Mouse (Mus musculus) gastrocnemius, adult 2 months (tissue): ENCODE measurements around the gene Cramp1l. TPM values are rescaled to one million over a fixed set of nuclear protein-coding genes. Genes with fewer than 3 reads are reported as not detected.
A peak's percentile ranks its signal among the peaks of the same experiment; 100 is the strongest.
"Not testable (repeated sequence)": the region's sequence is repeated elsewhere in the genome, so short reads cannot be mapped to it uniquely, and the experiment has no call there.

Experiments
- DNase-seq: peaks from one replicate; pipeline ENCODE4 v3.0.0; 2022
- H3K27ac ChIP-seq: fragments of 200-600 bp; 2 replicates; pipeline ENCODE4 v1.8.1; 2022; ENCODE audit warnings: mild to moderate bottlenecking
- H3K4me3 ChIP-seq: fragments of 200-600 bp; 2 replicates; pipeline ENCODE4 v1.8.1; 2022; ENCODE audit warnings: mild to moderate bottlenecking, moderate library complexity
- CTCF ChIP-seq: fragments of 200-600 bp; IDR thresholded peaks from 2 replicates; pipeline ENCODE4 v1.8.1; 2022; ENCODE audit warnings: antibody characterized with exemption, mild to moderate bottlenecking, moderate library complexity
- intact Hi-C: fragments of 180-260 bp; cut with DNase I; formaldehyde crosslinking; loops from one replicate; pipeline ENCODE4 v1.15.1; 2025
- total RNA-seq, 2 experiments: library from RNA; stranded (reverse); gene quantifications; 2 replicates each; pipeline ENCODE4 v1.2.3; 2021

Gene Cramp1l
- total RNA-seq, 2 experiments from 2014 or later: 6.3 to 7.1 TPM

DNA sequence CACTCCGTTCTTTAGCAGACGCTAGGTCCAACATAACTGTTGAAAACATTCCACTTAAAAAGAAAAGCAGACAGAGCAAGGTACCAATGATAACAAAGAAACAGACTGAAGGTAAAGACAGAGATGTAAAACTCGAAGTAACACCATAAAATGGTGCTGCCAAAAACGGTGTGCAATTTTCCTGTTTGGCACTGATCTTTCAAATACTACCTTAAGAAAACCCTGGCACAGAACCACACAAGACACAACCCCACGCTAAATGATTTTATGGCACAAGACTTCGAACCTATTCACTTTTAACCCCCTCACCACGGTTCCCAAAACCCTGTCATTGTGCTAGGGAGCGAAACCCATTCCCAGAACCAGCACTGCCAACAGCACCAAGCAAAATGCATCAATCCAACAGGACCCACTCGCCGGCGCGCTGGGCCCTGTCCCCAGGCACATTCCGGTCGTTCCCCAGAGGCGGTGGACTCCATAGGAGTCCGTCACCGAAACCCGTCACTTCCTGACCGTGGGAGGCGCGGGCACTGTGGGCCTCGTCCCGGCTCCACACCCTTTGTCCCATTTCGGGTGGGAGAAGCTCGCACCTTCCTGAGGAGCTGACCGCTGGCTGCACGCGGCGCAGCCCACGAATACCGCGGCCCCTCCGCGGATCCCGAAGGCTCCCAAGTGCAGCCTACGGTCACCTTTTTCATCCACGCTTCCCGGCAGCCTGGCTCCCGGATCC, 582 bp downstream of the Cramp1l start:
- TF ChIP-seq CTCF: no peak
- intact Hi-C loops: loop anchor here (5.0 kb wide), 1 partner anchor 78 kb away; the partner anchor contains the start of gene Mapk8ip3
- Histone ChIP-seq H3K27ac (peak overlapping the region; percentile 93), H3K4me3 (peak overlapping the region; percentile 95)
- peak; percentile 58 for DNase-seq

DNA sequence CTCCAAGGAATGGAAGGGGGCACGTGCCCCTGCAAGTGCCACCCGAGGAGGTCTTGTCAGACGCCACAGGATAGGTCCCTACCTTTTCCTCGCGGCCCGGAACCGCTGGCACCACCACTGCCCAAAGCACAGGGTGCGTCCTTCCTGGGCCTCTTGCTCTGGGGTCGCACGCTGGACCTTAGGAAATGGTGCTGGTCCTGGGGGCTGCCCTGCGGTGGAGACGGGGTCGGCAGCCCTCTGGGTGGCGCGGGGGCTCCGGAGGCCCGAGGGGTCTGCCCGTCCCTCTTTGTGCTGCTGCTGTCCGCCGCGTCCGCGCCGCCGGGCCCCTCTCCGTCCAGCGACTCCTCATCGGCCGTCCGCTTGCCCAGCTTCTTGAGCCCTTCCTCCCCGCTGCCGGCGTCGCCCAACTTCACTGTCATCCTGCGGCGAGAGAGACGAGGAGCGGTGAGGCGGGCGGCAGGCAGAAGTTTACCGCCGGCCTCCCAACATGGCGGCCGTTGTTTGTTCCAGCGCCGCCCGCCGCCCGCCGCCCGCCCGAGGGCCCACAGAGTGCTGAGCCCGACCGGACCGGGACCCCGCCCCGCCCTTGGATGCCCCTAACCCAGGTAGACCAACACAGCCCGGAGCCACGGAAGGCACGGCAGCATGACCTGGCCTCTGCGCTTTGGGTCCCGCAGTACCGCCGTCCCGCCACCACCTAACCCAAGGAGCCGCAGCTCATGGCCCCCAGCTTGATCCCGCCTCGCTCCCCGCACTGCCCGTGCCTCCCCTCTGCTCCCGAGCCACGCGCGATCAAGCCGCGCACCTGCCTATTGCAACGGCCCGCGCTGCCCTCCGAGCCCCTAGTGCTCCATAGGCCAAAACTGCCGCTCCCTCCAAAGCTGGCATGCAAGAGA, 1.7 kb downstream of the Cramp1l start:
- H3K4me3 ChIP-seq: peak overlapping the region; percentile 95
- peak overlapping the region; percentile 93 for H3K27ac ChIP-seq
- intact Hi-C loops: loop anchor here (5.0 kb wide), 1 partner anchor 77 kb away; the partner anchor contains the start of gene Mapk8ip3
- peak; percentile 53 for DNase-seq
- TF ChIP-seq CTCF: no peak

DNA sequence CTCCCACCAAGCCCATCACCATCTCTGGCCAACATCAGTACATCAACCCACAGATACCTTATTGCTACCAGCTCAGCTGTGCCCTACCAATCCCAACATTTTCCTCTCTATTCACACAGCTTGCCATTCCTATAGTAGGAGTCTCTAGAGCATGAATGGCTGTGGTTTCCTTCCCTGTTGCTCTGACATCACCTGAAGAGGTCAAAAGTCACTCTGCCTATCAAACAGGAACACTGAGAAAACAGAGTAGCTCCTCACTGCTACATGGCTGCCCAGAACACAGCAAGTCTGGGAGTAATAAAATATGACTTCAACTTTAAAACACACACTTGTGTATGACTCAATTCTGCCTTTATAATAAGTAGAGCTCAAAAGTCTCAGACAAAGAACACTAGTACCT, 8.1 kb downstream of the Cramp1l start:
- no peak for DNase-seq
- intact Hi-C loops: no loop called here
- no peak for TF ChIP-seq CTCF
- Histone ChIP-seq H3K27ac (no peak overlapping the region), H3K4me3 (no peak overlapping the region)

DNA sequence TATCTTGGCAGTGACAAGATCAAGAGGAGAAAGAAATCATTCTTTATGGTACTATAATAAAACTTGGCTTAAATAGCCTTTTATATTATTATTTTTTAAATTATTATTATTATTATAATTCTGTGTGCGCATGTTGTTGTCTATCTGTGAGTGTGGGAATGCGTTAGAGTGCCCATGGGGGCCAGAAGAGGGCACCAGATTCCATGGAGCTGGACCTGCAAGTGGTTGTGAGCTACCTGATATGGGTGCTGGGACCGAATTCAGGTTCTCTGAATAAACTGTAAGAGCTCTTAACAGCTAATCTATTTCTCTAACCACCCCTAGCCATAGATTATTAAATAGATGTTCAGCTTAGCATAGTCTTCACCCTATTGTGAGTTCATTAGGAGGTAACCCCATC, 10.5 kb downstream of the Cramp1l start:
- intact Hi-C loops: no loop called here
- Histone ChIP-seq H3K4me3 (no peak overlapping the region), H3K27ac (no peak overlapping the region)
- DNase-seq: no peak
- peak; percentile 44 for TF ChIP-seq CTCF

DNA sequence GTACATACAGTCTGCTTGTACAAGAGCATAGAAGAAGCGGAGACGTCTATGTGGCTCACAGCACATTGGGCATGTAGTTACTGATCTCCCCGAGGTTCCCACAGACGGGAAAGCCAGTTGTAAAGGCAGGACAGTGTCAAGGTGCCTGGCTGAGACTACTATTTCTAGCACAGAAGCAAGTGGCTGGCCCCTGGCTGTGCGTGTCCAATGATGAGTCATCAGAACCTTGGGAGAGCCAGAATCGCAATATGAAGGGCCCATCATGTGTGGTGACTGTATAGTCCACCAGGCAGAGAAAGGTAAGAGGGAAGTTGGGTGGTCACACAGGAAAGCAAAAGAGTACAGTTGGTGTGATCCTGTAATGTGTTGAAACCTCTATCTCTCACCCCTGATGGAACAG, 20.9 kb downstream of the Cramp1l start:
- no peak for TF ChIP-seq CTCF
- H3K4me3 ChIP-seq: no peak overlapping the region
- DNase-seq: no peak
- intact Hi-C loops: no loop called here
- H3K27ac ChIP-seq: no peak overlapping the region

DNA sequence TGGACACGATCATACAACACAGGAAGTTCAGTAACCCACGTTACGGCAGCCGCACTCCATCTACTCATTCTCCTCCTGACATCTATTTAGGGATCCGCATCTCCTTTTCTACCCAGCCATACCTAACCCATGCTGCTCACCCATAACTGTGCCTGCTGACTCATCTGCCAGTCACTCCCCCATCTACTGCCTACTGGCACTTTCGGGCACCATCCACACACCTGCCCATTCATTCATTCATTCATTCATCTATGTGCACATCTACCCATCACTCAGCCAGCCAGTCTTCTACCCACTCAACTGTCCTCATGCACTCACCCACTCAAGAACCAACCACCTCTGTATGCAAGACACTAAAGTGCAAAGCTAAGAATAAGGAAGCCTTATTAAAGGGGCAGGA, 28.4 kb downstream of the Cramp1l start:
- DNase-seq: no peak
- intact Hi-C loops: no loop called here
- TF ChIP-seq CTCF: no peak
- H3K4me3 ChIP-seq: no peak overlapping the region
- H3K27ac ChIP-seq: no peak overlapping the region

DNA sequence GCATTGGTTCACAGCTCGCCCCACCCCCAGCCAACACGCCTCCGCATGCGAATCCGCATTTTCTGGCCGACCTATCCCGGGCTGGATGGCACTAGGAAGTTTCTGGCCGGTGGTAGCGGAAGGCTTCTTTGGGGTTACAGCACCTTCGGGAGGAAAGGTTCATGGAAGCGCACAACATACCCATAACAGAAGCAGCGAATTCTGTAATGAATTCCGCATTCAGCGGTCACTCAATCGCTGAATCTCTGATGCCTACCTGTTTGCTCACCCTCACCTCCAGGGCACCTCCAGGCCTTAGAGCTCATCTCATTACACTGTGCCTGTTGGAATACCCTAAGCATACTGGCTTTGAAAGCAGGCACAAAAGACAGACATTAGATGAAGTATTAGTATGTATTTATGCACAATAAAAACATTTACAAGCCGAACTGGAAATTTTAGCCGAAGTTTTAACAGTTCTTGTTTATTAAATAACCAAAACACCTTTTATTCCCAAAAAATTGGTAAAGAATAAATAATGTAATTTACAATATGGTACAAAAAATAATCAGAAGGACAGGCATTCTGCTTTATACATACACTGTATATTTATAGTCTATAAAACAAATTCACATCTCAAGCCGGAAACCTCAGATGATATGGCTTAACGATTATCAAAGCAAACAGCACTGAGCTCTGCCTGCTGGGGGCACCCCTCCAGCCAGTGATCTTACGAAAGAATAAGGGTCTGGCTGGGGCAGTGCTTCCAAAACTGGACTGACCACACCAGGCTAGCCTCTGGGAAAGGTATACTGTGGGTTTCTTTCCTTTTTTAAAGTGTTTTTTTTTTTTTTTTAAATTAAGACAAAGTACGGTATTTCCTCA, 54.5 kb downstream of the Cramp1l start:
- intact Hi-C loops: no loop called here
- DNase-seq: no peak
- Histone ChIP-seq H3K27ac (peak overlapping the region; percentile 78), H3K4me3 (peak overlapping the region; percentile 94)
- TF ChIP-seq CTCF: no peak

DNA sequence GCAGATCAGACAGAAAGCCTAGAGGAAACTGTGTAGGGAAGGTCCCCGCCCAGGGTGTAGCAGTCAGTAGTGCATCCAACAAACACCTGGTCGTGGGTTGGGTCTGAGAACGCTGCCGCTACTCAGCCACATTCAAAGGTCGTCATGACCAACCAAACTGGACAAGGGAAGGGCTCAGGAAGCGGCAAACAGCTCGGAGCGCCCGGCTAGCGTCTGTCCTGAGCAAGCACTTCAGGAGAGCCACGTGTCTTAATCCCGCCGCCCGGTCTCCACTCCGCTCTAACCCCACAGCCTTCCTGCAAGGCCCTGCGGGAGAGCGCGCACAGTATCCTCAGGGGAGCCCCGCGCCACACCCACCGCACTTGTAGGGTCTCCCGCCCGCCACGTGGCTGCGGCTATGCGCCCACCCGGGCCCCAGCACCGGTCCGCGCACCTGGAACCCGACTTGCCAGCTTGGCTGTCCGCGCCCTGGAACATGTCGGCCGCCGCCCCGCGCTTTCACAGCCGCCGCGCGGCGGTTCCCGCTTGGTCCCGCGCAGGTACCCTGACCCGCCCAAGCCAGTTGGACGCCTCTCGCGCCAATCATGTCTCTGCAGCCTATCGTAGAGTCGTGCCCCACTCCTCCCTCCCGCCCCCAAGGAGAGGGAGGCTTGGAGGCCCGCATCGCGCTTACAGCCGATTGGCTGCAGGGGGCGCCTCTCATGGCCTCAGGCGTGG, 55.3 kb downstream of the Cramp1l start, which contains the start of gene Jpt2:
Gene Jpt2, minus strand, starts transcription at position 555 of the 717 bp plus-strand sequence.
- Histone ChIP-seq H3K27ac (peak within 1 kb of the TSS; percentile 78), H3K4me3 (peak within 1 kb of the TSS; percentile 94)
- intact Hi-C loops: no loop called here
- TF ChIP-seq CTCF: peak; percentile 26
- peak; percentile 99 for DNase-seq

DNA sequence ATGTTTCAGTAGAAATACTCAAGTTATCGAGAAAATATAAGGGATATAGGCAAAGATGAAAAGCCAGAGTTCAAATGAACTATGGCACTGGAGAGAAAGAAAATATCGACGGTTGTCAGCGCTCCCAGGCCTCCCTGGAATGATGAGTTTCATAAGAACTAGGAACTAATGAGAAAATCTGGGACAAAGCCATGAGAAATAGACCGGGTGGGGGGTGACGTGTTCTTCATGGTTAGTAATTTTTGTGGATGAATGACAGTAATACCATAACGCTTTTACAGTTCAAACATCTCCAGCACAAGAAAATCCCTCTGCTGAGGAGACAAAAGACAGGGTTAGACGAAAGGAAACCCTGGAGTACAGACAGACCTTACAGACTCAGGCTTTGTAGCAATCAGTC, 56.2 kb downstream of the Cramp1l start:
- intact Hi-C loops: no loop called here
- Histone ChIP-seq H3K4me3 (peak overlapping the region; percentile 94), H3K27ac (no peak overlapping the region)
- TF ChIP-seq CTCF: no peak
- no peak for DNase-seq

DNA sequence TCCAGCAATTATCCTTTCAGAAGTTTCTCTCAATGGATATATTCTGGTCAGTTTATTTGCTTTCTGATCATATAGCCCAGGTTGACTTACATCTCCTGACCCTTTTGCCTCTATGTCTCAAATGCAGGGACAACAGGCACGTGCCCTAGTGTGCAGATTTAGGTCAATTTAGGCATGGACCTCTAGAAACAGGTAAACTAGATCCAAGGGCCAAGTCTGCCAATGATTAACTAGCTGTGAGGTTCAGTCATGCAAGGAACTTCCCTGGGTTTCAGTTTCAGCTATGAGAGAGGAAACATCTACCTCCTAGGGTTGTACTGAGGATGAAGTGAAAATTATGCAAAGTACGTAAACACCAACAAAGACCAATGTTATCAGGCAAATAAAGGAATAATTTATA, 62.3 kb downstream of the Cramp1l start:
- no peak for TF ChIP-seq CTCF
- no peak for DNase-seq
- Histone ChIP-seq H3K27ac (no peak overlapping the region), H3K4me3 (no peak overlapping the region)
- intact Hi-C loops: no loop called here

DNA sequence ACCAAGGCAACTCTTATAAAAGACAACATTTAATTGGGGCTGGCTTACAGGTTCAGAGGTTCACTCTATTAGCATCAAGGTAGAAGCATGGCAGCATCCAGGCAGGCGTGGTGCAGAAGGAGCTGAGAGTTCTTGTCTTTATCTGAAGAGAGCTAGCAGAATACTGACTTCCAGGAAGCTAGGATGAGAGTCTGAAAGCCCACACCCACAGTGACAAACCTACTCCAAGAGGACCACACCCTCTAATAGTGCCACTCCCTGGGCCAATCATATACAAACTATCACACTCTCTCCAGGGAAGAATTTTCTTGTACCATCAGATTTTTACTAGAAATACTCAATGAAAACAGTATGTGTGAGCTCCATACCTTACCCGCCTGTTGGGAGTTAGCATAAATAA, 64.9 kb downstream of the Cramp1l start:
- no peak for TF ChIP-seq CTCF
- intact Hi-C loops: no loop called here
- no peak for DNase-seq
- H3K27ac ChIP-seq: no peak overlapping the region
- H3K4me3 ChIP-seq: no peak overlapping the region

DNA sequence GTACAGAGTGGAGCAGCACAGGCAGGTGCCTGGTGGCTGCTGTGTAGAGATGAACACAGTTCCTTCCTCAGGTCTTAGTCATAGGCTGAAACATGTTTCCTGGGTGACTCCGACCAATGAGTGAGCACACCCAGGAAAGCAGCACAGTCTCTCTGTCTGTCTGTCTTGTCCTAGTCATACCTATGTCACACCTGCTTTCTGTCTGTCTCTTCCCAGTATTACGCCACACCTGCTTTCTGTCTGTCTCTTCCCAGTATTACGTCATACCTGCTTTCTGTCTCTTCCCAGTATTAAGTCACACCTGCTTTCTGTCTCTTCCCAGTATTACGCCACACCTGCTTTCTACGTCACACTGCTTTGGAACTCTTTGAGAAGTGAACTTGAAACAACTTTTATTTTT, 67.4 kb downstream of the Cramp1l start:
- no peak for TF ChIP-seq CTCF
- no peak for DNase-seq
- intact Hi-C loops: no loop called here
- H3K27ac ChIP-seq: no peak overlapping the region
- no peak overlapping the region for H3K4me3 ChIP-seq

DNA sequence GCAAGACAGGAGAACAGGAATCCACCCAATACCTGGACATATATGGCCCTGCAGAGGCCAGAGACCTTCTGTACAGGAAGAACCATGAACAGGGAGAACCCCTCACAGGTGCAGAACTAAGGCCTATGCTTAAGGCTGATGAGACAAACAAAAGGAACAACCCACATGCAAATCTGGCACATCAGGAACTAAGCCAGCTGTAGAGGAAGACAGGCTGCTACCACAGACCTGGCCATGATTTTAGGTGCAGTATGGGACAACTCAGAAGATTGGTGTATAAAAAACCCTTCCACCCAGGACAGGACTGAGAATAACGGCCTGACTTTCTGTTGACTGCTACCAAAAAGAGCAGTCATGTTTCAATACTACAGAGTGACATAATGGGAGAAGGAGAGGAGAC, 72.0 kb downstream of the Cramp1l start:
- H3K27ac ChIP-seq, H3K4me3 ChIP-seq, DNase-seq, intact Hi-C loops: not testable (repeated sequence)
